In the genomic region with DNA sequence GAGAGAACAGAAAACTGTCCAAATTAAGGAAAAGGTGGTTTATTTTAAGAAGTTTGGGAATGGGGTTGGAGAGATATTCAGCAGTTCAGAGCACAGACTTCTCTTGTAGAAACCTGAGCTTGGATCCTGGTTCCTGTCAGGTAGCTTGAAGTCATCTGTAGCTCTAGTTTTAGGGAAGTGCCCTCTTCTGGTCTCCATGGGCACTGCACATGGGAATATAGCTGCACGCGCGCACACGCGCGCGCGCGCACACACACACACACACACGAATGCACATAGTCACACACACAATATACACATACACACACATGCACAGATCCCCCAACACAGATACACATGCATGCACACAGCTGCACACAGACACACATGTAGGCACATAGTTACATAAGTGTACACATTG, we compare ENCODE assay signal across 27 mouse cellular contexts.
DNase-seq lines count a peak whose midpoint lies in the region; ATAC-seq and TF ChIP-seq lines count a peak whose summit lies in the region.
"Had no signal": no experiment of that assay in that cellular context is flagged by ENCODE, and none has a peak within 500 bp of the region (broad histone marks: within the 10 kb centered on the region; RNA-seq: fewer than 3 reads in every experiment).

No protein-coding gene starts in this region.

- H3K4me3 ChIP-seq in forebrain, embryonic 15.5 days: no peak overlapping the region
- no peak overlapping the region for H3K4me3 ChIP-seq in forebrain, embryonic 16.5 days (replicated peaks; ENCODE audit: low read length)
- H3K4me3 ChIP-seq in layer of hippocampus, adult 2 months: no peak overlapping the region
- no peak overlapping the region for H3K4me3 ChIP-seq in ES-Bruce4 (ENCODE audit: low read depth, low read length)
- H3K4me3 ChIP-seq: forebrain, embryonic 10.5 days; heart, embryonic 13.5 days; hindbrain, embryonic 12.5 days; intestine, embryonic 15.5 days; limb, embryonic 15.5 days; midbrain, embryonic 12.5 days; neural tube, embryonic 12.5 days had no signal

- ATAC-seq in forebrain, embryonic 15.5 days (replicated peaks): no peak
- ATAC-seq in forebrain, embryonic 16.5 days: no peak
- ATAC-seq: CD4-positive, CD25-positive, alpha-beta regulatory T cell, adult 4 months; intestine, embryonic 15.5 days had no signal

- H3K4me1 ChIP-seq in forebrain, embryonic 15.5 days: peaks cover 14% of the 10 kb centered on the region
- H3K4me1 ChIP-seq in forebrain, embryonic 16.5 days (replicated peaks; ENCODE audit: control insufficient read depth, insufficient read depth, low read length): peaks cover 10% of the 10 kb centered on the region
- no peaks in the 10 kb centered on the region for H3K4me1 ChIP-seq in ES-Bruce4 (ENCODE audit: control insufficient read depth, insufficient read depth, low read length)
- H3K4me1 ChIP-seq: forebrain, embryonic 10.5 days; heart, embryonic 13.5 days; intestine, embryonic 15.5 days; neural tube, embryonic 12.5 days had no signal

- no peaks in the 10 kb centered on the region for H3K27me3 ChIP-seq in forebrain, embryonic 15.5 days
- no peaks in the 10 kb centered on the region for H3K27me3 ChIP-seq in forebrain, embryonic 16.5 days (replicated peaks; ENCODE audit: control insufficient read depth, insufficient read depth, low read length)
- H3K27me3 ChIP-seq in ES-Bruce4 (ENCODE audit: control insufficient read depth, insufficient read depth, low read length, poor library complexity, severe bottlenecking): no peaks in the 10 kb centered on the region
- H3K27me3 ChIP-seq: heart, embryonic 13.5 days; hindbrain, embryonic 12.5 days; intestine, embryonic 15.5 days; limb, embryonic 15.5 days; midbrain, embryonic 12.5 days; neural tube, embryonic 12.5 days had no signal

- no peak for TF ChIP-seq POLR2A in ES-Bruce4 (IDR thresholded peaks at IDR 0.05; ENCODE audit: insufficient read depth, low read length)

- no peak overlapping the region for H3K9ac ChIP-seq in forebrain, embryonic 15.5 days (replicated peaks)
- H3K9ac ChIP-seq in forebrain, embryonic 16.5 days (replicated peaks; ENCODE audit: low read depth, low read length): no peak overlapping the region
- H3K9ac ChIP-seq in ES-Bruce4 (ENCODE audit: low read depth, poor library complexity, severe bottlenecking): no peak overlapping the region
- H3K9ac ChIP-seq: heart, embryonic 13.5 days; hindbrain, embryonic 12.5 days; intestine, embryonic 15.5 days; limb, embryonic 15.5 days; midbrain, embryonic 12.5 days; neural tube, embryonic 12.5 days had no signal

- WGBS in forebrain, embryonic 15.5 days: 100% methylated on average over 10 of the region's 10 CpGs
- WGBS in forebrain, embryonic 16.5 days: 96% methylated on average over 10 of the region's 10 CpGs

- TF ChIP-seq CTCF in layer of hippocampus, adult 2 months (conservative IDR thresholded peaks at IDR 0.05): peak; percentile 31
- peak; percentile 5 for TF ChIP-seq CTCF in ES-Bruce4 (IDR thresholded peaks at IDR 0.05; ENCODE audit: low read depth, low read length)

- peak overlapping the region; percentile 8; the same call in 1 of the 2 replicates for H3K27ac ChIP-seq in forebrain, embryonic 15.5 days (replicated peaks)
- H3K27ac ChIP-seq in forebrain, embryonic 16.5 days (ENCODE audit: low read length): no peak overlapping the region
- H3K27ac ChIP-seq in layer of hippocampus, adult 2 months: peak overlapping the region; percentile 53; the same call in 1 of the 2 replicates
- no peak overlapping the region for H3K27ac ChIP-seq in ES-Bruce4 (ENCODE audit: insufficient read depth, low read length)
- H3K27ac ChIP-seq: forebrain, embryonic 10.5 days; heart, embryonic 13.5 days; hindbrain, embryonic 12.5 days; intestine, embryonic 15.5 days; limb, embryonic 15.5 days; midbrain, embryonic 12.5 days; neural tube, embryonic 12.5 days had no signal

- H3K9me3 ChIP-seq in forebrain, embryonic 15.5 days: no peaks in the 10 kb centered on the region
- no peaks in the 10 kb centered on the region for H3K9me3 ChIP-seq in forebrain, embryonic 16.5 days (ENCODE audit: control insufficient read depth, low read length)
- no peaks in the 10 kb centered on the region; the same call in 1 of the 2 replicates for H3K9me3 ChIP-seq in ES-Bruce4 (replicated peaks; ENCODE audit: control insufficient read depth, insufficient read depth, low read length, poor library complexity, severe bottlenecking)
- H3K9me3 ChIP-seq: forebrain, embryonic 10.5 days; heart, embryonic 13.5 days; hindbrain, embryonic 12.5 days; intestine, embryonic 15.5 days; limb, embryonic 15.5 days; midbrain, embryonic 12.5 days; neural tube, embryonic 12.5 days had no signal

- no peak for TF ChIP-seq EP300 in ES-Bruce4 (IDR thresholded peaks at IDR 0.05; ENCODE audit: insufficient read depth, low read depth, low read length)

- H3K36me3 ChIP-seq in forebrain, embryonic 15.5 days: no peaks in the 10 kb centered on the region
- no peaks in the 10 kb centered on the region for H3K36me3 ChIP-seq in forebrain, embryonic 16.5 days (ENCODE audit: control insufficient read depth, insufficient read depth)
- no peaks in the 10 kb centered on the region for H3K36me3 ChIP-seq in ES-Bruce4 (ENCODE audit: control insufficient read depth, insufficient read depth, low read length, poor library complexity, severe bottlenecking)
- H3K36me3 ChIP-seq: forebrain, embryonic 10.5 days; heart, embryonic 13.5 days; hindbrain, embryonic 12.5 days; intestine, embryonic 15.5 days; limb, embryonic 15.5 days; midbrain, embryonic 12.5 days; neural tube, embryonic 12.5 days had no signal

- H3K4me2 ChIP-seq in forebrain, embryonic 15.5 days (replicated peaks): no peak overlapping the region
- no peak overlapping the region for H3K4me2 ChIP-seq in forebrain, embryonic 16.5 days (ENCODE audit: low read length)
- H3K4me2 ChIP-seq: heart, embryonic 13.5 days; hindbrain, embryonic 12.5 days; intestine, embryonic 15.5 days; limb, embryonic 15.5 days; midbrain, embryonic 12.5 days; neural tube, embryonic 12.5 days had no signal

- no peak for DNase-seq in layer of hippocampus, adult 2 months (ENCODE audit: low spot score in 2 of 2)
- DNase-seq in layer of hippocampus, postnatal 10 days (ENCODE audit: low spot score in 2 of 2): no peak
- peak; percentile 66 for DNase-seq in ZHBTc4 (ENCODE audit: low read depth, low spot score)
- no peak for DNase-seq in heart, postnatal 4 days
- DNase-seq: adrenal gland, postnatal 25 days; cerebellum, adult 8-10 months; gastrocnemius, postnatal 14 days; heart, adult 18-20 months; heart, postnatal 14 days; kidney, adult 9 months; kidney, postnatal 4 days; layer of hippocampus, adult 9-11 months; left cerebral cortex, postnatal 4 days; lung, adult 18-20 months; lung, postnatal 14 days; right cerebral cortex, postnatal 14 days had no signal

Comparison
In these comparisons a context has a peak if more than half of its experiments do, and no peak if none do; other contexts are left out.
1. H3K27ac ChIP-seq: peak in forebrain, embryonic 15.5 days (single experiment) and layer of hippocampus, adult 2 months (single experiment); none in forebrain, embryonic 16.5 days (single experiment) and ES-Bruce4 (single experiment).